14 mouse cellular contexts compared by ENCODE assay signal in genomic region chr12:77517691-77518090, GRCm38 (mm10).
"Had no signal": no experiment of that assay in that cellular context is flagged by ENCODE, and none has a peak within 500 bp of the region (broad histone marks: within the 10 kb centered on the region; RNA-seq: fewer than 3 reads in every experiment).

No protein-coding gene starts in this region.

- H3K9ac ChIP-seq: limb, embryonic 15.5 days; liver, embryonic 12.5 days; lung, embryonic 14.5 days; neural tube, embryonic 15.5 days had no signal

- H3K4me1 ChIP-seq: liver, embryonic 12.5 days; neural tube, embryonic 15.5 days had no signal

- DNase-seq: kidney, adult 2 months; kidney, postnatal 36 days; layer of hippocampus, adult 9-11 months; layer of hippocampus, postnatal 36 days; lung, embryonic 14.5 days; lung, postnatal 10 days; right cerebral cortex, adult 18-20 months; right cerebral cortex, postnatal 25 days; thymus, postnatal 36 days had no signal

- H3K9me3 ChIP-seq: limb, embryonic 15.5 days; liver, embryonic 12.5 days; neural tube, embryonic 15.5 days had no signal

- H3K4me2 ChIP-seq: limb, embryonic 15.5 days; liver, embryonic 12.5 days; lung, embryonic 14.5 days; neural tube, embryonic 15.5 days had no signal

- ATAC-seq: liver, embryonic 12.5 days had no signal

- H3K27ac ChIP-seq: kidney, postnatal 0 days; limb, embryonic 15.5 days; liver, embryonic 12.5 days; neural tube, embryonic 15.5 days had no signal

- H3K4me3 ChIP-seq: limb, embryonic 15.5 days; liver, embryonic 12.5 days; myocyte; neural tube, embryonic 15.5 days had no signal

- H3K36me3 ChIP-seq: limb, embryonic 15.5 days; liver, embryonic 12.5 days; neural tube, embryonic 15.5 days had no signal

- H3K27me3 ChIP-seq: limb, embryonic 15.5 days; liver, embryonic 12.5 days; neural tube, embryonic 15.5 days had no signal
